Mouse (Mus musculus): ENCODE measurements around the gene 0610030E20Rik.
A peak's percentile ranks its signal among the peaks of the same experiment; 100 is the strongest.

The 0610030E20Rik gene

DNA sequence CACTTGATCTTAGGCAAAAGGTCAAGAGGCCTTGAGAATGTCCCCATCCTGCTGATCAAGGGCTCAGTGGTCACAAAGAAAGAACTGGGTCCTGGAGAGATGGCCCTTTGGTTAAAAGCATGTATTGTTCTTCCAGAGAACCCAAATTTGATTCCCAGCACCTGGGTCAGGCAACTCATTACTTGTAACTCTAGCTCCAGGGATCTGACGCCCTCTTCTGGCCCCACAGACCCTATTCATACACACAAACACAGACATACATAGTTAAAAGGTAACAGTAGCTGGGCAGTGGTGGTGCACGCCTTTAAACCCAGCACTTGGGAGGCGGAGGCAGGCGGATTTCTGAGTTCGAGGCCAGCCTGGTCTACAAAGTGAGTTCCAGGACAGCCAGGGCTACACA, 45.2 kb downstream of the 0610030E20Rik start:
- no peak for DNase-seq (ENCODE audit: low spot score)

DNA sequence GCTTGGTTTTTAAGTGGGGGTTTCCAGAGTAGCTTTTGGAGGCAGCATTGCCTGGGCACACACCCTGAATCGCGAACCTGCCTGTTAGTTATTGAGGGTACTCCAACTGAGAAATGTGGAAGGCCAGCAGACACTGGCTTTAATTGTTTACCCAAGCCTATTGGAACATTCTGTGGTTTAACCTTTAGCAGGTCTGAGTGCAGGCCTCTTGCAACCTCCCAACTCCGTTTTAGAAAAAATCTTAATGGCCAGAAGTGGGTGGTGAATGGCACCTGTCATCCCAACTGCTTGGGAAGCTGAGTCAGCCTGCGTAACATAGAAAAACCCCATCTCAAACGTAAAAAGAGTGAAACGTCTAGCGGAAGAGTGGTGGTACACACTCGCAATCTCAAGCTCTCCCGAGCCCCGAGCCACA, 49.7 kb downstream of the 0610030E20Rik start:
- no peak for DNase-seq (ENCODE audit: low spot score)

DNA sequence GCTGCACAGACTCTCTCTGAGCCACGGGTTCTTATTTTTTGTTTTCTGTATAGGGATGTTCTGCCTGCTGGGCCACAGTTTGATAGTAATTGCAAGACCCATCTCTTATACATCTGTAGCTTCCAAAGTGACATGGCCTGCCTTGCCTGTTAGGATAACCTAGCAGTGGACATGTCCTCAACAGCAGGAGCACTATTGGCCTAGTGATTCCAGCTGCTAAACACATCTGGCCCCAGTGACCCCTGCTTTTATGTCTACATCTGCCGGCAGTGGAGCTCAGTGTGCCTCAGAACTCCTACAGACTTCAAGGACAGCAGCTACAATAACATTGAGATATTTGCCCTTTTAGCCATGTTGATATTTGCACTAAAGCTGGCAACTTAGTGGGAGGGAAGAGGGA, 52.9 kb downstream of the 0610030E20Rik start:
- no peak for DNase-seq (ENCODE audit: low spot score)

DNA sequence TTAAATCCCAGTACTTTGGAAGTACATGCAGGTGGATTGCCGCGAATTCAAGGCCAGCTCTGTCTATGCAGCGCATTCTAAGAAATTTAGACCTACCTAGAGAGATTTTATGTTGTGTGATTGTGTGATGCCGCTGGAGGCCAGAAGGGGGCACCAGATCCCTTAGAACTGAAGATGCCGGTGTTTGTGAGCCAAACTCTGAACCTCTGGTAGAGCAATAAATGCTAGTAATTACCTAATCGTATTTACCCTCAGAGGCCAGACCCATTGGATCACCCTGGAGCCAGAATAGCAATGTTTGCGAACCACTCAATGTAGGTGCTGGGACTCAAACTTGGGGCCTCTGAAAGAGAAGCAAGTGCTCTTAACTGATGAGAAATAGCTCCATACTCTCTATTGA, 54.8 kb downstream of the 0610030E20Rik start:
- peak; percentile 76 for DNase-seq (ENCODE audit: low spot score)
